Comparison of ENCODE assay signal across 22 mouse cellular contexts in the genomic region with DNA sequence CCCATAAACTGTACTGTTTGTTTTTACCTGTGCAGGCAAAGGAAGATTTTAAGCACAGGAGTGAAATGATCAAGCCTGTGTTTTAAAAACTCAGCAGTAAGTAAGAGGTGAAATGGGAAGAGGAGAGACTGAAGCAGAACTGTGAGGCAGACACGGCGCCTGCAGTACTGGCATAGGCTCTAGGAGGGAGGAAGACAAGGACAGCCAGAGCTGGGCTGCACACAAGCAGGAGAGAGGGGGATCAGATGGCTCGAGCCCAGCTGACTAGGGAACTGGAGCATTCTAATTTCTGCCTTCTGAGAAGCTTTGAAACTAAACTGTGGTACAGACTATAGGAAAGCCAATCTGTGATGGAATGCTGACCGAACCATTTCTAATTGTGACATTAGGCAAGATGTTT. TPM values are rescaled to one million over a fixed set of nuclear protein-coding genes. Genes with fewer than 3 reads are reported as not detected.
DNase-seq lines count a peak whose midpoint lies in the region; ATAC-seq lines count a peak whose summit lies in the region.
"Had no signal": no experiment of that assay in that cellular context is flagged by ENCODE, and none has a peak within 500 bp of the region (broad histone marks: within the 10 kb centered on the region; RNA-seq: fewer than 3 reads in every experiment).

No protein-coding gene starts in this region.

- no peak overlapping the region for H3K4me3 ChIP-seq in liver, embryonic 16.5 days (ENCODE audit: low read depth, low read length)
- H3K4me3 ChIP-seq: heart, adult 2 months; heart, embryonic 13.5 days; hindbrain, embryonic 13.5 days; midbrain, embryonic 10.5 days had no signal

- no peak overlapping the region for H3K4me2 ChIP-seq in liver, embryonic 16.5 days (ENCODE audit: low read depth, low read length)
- H3K4me2 ChIP-seq: heart, embryonic 13.5 days; hindbrain, embryonic 13.5 days had no signal

- H3K4me1 ChIP-seq in liver, embryonic 16.5 days (ENCODE audit: control insufficient read depth, low read depth, low read length): peaks cover 35% of the 10 kb centered on the region
- H3K4me1 ChIP-seq: heart, embryonic 13.5 days; hindbrain, embryonic 13.5 days had no signal

- no peaks in the 10 kb centered on the region for H3K27me3 ChIP-seq in liver, embryonic 16.5 days (ENCODE audit: control insufficient read depth, insufficient read depth, low read depth, low read length)
- H3K27me3 ChIP-seq: heart, embryonic 13.5 days; hindbrain, embryonic 13.5 days had no signal

- WGBS in liver, embryonic 16.5 days (ENCODE audit: insufficient replicate concordance): 82% methylated on average over 4 of the region's 4 CpGs

- no peaks in the 10 kb centered on the region for H3K36me3 ChIP-seq in liver, embryonic 16.5 days (ENCODE audit: control insufficient read depth, insufficient read depth)

- ATAC-seq in liver, embryonic 16.5 days (ENCODE audit: low read depth): no peak
- ATAC-seq: forebrain, embryonic 14.5 days had no signal

- peak; percentile 26 for DNase-seq in cerebellum, adult 11 months
- no peak for DNase-seq in cerebellum, postnatal 4 days (ENCODE audit: low spot score in 2 of 2)
- DNase-seq in layer of hippocampus, adult 9-11 months: peak; percentile 22
- DNase-seq in layer of hippocampus, postnatal 10 days (ENCODE audit: low spot score in 2 of 2): no peak
- DNase-seq in cerebellum, adult 9-11 months: peak; percentile 49
- no peak for DNase-seq in spleen, postnatal 10 days (ENCODE audit: low spot score in 2 of 2)
- DNase-seq: adrenal gland, postnatal 14 days; gastrocnemius, postnatal 14 days; heart, adult 2 months; heart, postnatal 14 days; kidney, adult 18-20 months; kidney, postnatal 4 days; lung, adult 18-20 months; lung, postnatal 10 days; thymus, adult 2 months; thymus, postnatal 4 days had no signal

- no peaks in the 10 kb centered on the region for H3K9me3 ChIP-seq in liver, embryonic 16.5 days (replicated peaks; ENCODE audit: control insufficient read depth, low read length)
- H3K9me3 ChIP-seq: heart, embryonic 13.5 days; hindbrain, embryonic 13.5 days; midbrain, embryonic 10.5 days had no signal

- no peak overlapping the region for H3K9ac ChIP-seq in liver, embryonic 16.5 days (ENCODE audit: low read depth, low read length)
- H3K9ac ChIP-seq: heart, embryonic 13.5 days; hindbrain, embryonic 13.5 days had no signal

- peak overlapping the region; percentile 74 for H3K27ac ChIP-seq in liver, embryonic 16.5 days (ENCODE audit: low read length)
- H3K27ac ChIP-seq: heart, adult 2 months; heart, embryonic 13.5 days; hindbrain, embryonic 13.5 days; midbrain, embryonic 10.5 days; stomach, postnatal 0 days had no signal

RNA-seq across cellular contexts. Expression of a gene that starts 34.5 kb away (rescaled TPM):
- 100 to 1,000 TPM; 297 to 364 TPM for total RNA-seq in layer of hippocampus, postnatal 10 days (2021)
- polyA plus RNA-seq in liver, embryonic 16.5 days (2015; fragmentation: Nextera tagmentation; extraction: Ambion mirVana): 30.8 and 34.9 TPM in 2 replicates

RNA-seq across cellular contexts. Expression of a gene that starts 35.4 kb away (rescaled TPM):
- total RNA-seq in layer of hippocampus, postnatal 10 days (2021): 10 to 100 TPM; 54.8 to 55.3 TPM
- polyA plus RNA-seq in liver, embryonic 16.5 days (2015; fragmentation: Nextera tagmentation; extraction: Ambion mirVana): 37.4 and 38.8 TPM in 2 replicates

RNA-seq across cellular contexts. Expression of a gene that starts 35.8 kb away (rescaled TPM):
- total RNA-seq in layer of hippocampus, postnatal 10 days (2021): 1 to 10 TPM; 5.9 to 6.9 TPM
- 10.7 and 13.1 TPM in 2 replicates for polyA plus RNA-seq in liver, embryonic 16.5 days (2015; fragmentation: Nextera tagmentation; extraction: Ambion mirVana)

RNA-seq across cellular contexts. Expression of a gene that starts 57.9 kb away (rescaled TPM):
- under 1 TPM; 0.50 to 0.87 TPM for total RNA-seq in layer of hippocampus, postnatal 10 days (2021)
- 3.0 and 4.4 TPM in 2 replicates for polyA plus RNA-seq in liver, embryonic 16.5 days (2015; fragmentation: Nextera tagmentation; extraction: Ambion mirVana)
- total RNA-seq: gastrocnemius, postnatal 14 days; heart, adult 2 months; heart, postnatal 14 days had no signal

Comparison
In these comparisons a context has a peak if more than half of its experiments do, and no peak if none do; other contexts are left out.
1. DNase-seq: peak in cerebellum, adult 11 months (single experiment), layer of hippocampus, adult 9-11 months (single experiment) and cerebellum, adult 9-11 months (single experiment); none in cerebellum, postnatal 4 days (0 of 2), layer of hippocampus, postnatal 10 days (0 of 2) and spleen, postnatal 10 days (0 of 2).